Mouse (Mus musculus) intestine, embryonic 16.5 days (tissue): ENCODE results near the gene Stk35. TPM values are rescaled to one million over a fixed set of nuclear protein-coding genes. Genes with fewer than 3 reads are reported as not detected.

Experiments
- ATAC-seq: fragments of 200-750 bp; cut with Nextera tagmentation; 2 replicates; pipeline ENCODE4 v1.8.0; 2017; ENCODE audit warnings: moderate TSS enrichment, moderate library complexity
- H3K27ac ChIP-seq: fragments of 300-500 bp; sonication (generic); 2 replicates; pipeline ENCODE4 v1.5.1; 2014; ENCODE audit warnings: mild to moderate bottlenecking, low read length
- H3K27me3 ChIP-seq: fragments of 300-500 bp; sonication (generic); replicated peaks from 2 replicates; pipeline ENCODE4 v1.6.1; 2014; ENCODE audit warnings: low read length, control low read depth, mixed read lengths; ENCODE audit not compliant: control insufficient read depth, insufficient read depth
- H3K36me3 ChIP-seq: fragments of 300-500 bp; sonication (generic); 2 replicates; pipeline ENCODE4 v1.6.1; 2014; ENCODE audit warnings: low read length, control low read depth; ENCODE audit not compliant: control insufficient read depth, insufficient read depth
- H3K4me1 ChIP-seq: fragments of 300-500 bp; sonication (generic); 2 replicates; pipeline ENCODE4 v1.6.1; 2014; ENCODE audit warnings: low read length, control low read depth, mixed read lengths; ENCODE audit not compliant: control insufficient read depth, insufficient read depth
- H3K4me2 ChIP-seq: fragments of 300-500 bp; sonication (generic); 2 replicates; pipeline ENCODE4 v1.6.1; 2014; ENCODE audit warnings: low read depth, low read length, control low read depth
- H3K4me3 ChIP-seq: fragments of 300-500 bp; sonication (generic); 2 replicates; pipeline ENCODE4 v1.5.1; 2014; ENCODE audit warnings: mild to moderate bottlenecking, low read length
- H3K9ac ChIP-seq: fragments of 300-500 bp; sonication (generic); 2 replicates; pipeline ENCODE4 v1.6.1; 2014; ENCODE audit warnings: low read depth, low read length
- H3K9me3 ChIP-seq: fragments of 300-500 bp; sonication (generic); 2 replicates; pipeline ENCODE4 v1.6.1; 2016; ENCODE audit warnings: low read length, control low read depth; ENCODE audit not compliant: control insufficient read depth
- WGBS: fragments of 180-500 bp; shearing (Covaris S2); extraction: QIAGEN DNeasy Blood & Tissue Kit; methylation state at CpG from one replicate; pipeline ENCODE4 v1.1.7; 2014; 5-methylcytosine and 5-hydroxymethylcytosine counted together
- polyA plus RNA-seq: library from polyadenylated mRNA; unstranded; fragments of >200 nt; fragmentation: Nextera tagmentation; extraction: Ambion mirVana; gene quantifications from 2 replicates; pipeline ENCODE4 v1.2.1, GENCODE M21; 2015

Stk35 gene
- polyA plus RNA-seq, 1 experiment from 2014 or later: 4.5 TPM

DNA sequence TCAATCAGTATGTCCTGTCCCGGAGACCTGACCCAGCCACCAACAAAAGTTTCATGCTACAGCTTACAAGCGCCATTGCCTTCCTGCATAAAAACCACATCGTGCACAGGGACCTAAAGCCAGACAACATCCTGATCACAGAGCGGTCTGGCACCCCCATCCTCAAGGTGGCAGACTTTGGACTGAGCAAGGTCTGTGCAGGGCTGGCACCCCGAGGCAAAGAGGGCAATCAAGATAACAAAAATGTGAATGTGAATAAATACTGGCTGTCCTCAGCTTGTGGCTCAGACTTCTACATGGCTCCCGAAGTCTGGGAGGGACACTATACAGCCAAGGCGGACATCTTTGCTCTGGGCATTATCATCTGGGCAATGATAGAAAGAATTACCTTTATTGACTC is 10.2 kb downstream of the Stk35 start:
- no peak overlapping the region for H3K4me3 ChIP-seq
- H3K9ac ChIP-seq: no peak overlapping the region
- H3K9me3 ChIP-seq: no peaks in the 10 kb centered on the region
- H3K36me3 ChIP-seq: peaks cover 6% of the 10 kb centered on the region; the same call in 1 of the 2 replicates
- H3K4me1 ChIP-seq: no peaks in the 10 kb centered on the region
- no peak overlapping the region for H3K4me2 ChIP-seq
- 92% methylated on average over 7 of the region's 7 CpGs for WGBS
- ATAC-seq: no peak
- H3K27ac ChIP-seq: no peak overlapping the region
- H3K27me3 ChIP-seq: no peaks in the 10 kb centered on the region

DNA sequence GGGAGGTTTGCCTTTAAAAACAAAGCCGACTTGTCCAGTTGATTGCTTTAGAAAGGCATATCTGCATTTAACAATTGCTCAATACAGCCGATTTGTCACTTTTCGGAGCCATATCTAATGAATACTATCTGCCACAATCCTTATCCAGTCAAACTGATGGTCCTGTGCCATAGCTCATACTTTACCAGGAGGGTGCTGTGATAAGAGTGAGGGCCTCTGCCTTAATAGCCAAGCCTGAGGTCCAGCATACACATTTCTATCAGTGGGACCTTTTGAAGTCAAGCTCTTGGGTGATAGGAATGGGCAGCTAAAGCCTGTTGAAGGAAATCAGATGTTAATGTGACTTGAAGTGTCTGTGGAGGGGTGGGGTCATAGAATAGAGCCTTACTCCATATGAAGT is 13.7 kb downstream of the Stk35 start:
- WGBS: 86% methylated on average over 3 of the region's 3 CpGs
- peaks cover 3% of the 10 kb centered on the region; the same call in 1 of the 2 replicates for H3K4me1 ChIP-seq
- no peak overlapping the region for H3K4me3 ChIP-seq
- H3K36me3 ChIP-seq: peaks cover 6% of the 10 kb centered on the region; the same call in 1 of the 2 replicates
- H3K4me2 ChIP-seq: no peak overlapping the region
- no peaks in the 10 kb centered on the region for H3K27me3 ChIP-seq
- H3K27ac ChIP-seq: no peak overlapping the region
- H3K9me3 ChIP-seq: no peaks in the 10 kb centered on the region
- H3K9ac ChIP-seq: no peak overlapping the region
- ATAC-seq: no peak

DNA sequence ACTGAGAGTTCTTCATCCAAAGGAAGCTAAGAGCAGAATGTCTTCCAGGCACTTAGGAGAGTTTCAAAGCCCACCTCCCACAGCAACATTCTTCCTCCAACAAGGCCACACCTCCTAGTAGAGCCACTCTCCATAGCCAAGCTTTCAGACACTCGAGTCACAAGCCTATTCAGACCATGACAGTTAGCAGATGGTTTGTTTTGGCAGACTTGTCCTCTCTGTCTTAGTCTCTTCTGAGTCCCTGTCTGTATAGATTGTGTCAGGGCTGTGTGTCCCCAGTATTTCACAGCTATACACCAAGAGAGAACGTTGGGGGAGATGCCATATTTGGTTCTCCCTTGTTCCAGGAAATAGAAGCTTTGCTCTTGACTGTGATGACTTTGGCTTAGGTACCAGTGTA is 14.8 kb downstream of the Stk35 start:
- 55% methylated on average over 2 of the region's 2 CpGs for WGBS
- Histone ChIP-seq H3K4me3 (no peak overlapping the region), H3K9me3 (no peaks in the 10 kb centered on the region), H3K9ac (no peak overlapping the region), H3K36me3 (peaks cover 6% of the 10 kb centered on the region; the same call in 1 of the 2 replicates), H3K27me3 (no peaks in the 10 kb centered on the region), H3K4me2 (no peak overlapping the region), H3K4me1 (peaks cover 3% of the 10 kb centered on the region; the same call in 1 of the 2 replicates), H3K27ac (no peak overlapping the region)
- no peak for ATAC-seq

DNA sequence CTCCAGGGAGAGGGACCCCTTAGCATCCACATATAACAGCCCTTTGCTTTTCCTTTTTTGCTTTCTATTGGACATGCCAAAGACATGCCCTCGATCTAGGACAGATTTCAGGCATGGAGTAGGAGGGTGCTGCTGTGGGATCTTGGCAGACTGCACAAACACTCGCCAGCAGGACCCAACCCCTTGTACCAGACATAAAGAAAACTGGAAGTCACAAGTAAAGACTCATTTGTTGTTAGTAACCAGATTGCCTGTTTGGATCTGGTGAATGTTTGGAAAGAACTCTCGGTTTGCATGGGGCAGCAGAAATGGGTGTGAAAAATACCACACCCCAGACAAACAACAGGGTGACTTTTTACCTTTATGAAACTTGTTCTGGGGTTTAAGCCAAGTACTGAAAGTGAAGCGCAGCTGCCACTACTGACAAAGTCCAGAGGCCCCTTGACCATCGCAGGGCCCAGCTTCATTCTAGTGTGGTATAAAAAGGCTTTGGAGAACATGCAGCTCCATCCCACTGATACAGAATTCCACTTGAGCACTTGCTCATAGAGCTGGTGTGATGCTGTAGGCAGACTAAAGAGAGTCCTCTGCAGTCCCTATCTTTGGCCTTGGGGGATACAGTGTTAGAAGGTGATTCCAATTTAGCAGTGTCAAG is 17.4 kb downstream of the Stk35 start:
- H3K4me1 ChIP-seq: peaks cover 3% of the 10 kb centered on the region; the same call in 1 of the 2 replicates
- no peaks in the 10 kb centered on the region for H3K27me3 ChIP-seq
- H3K4me2 ChIP-seq: no peak overlapping the region
- H3K9ac ChIP-seq: no peak overlapping the region
- H3K4me3 ChIP-seq: no peak overlapping the region
- WGBS: 72% methylated on average over 5 of the region's 5 CpGs
- no peaks in the 10 kb centered on the region for H3K36me3 ChIP-seq
- 0 out of 2 replicates have a peak overlapping the region, but pooled peaks have one; percentile 11 for H3K27ac ChIP-seq
- ATAC-seq: no peak
- no peaks in the 10 kb centered on the region for H3K9me3 ChIP-seq

DNA sequence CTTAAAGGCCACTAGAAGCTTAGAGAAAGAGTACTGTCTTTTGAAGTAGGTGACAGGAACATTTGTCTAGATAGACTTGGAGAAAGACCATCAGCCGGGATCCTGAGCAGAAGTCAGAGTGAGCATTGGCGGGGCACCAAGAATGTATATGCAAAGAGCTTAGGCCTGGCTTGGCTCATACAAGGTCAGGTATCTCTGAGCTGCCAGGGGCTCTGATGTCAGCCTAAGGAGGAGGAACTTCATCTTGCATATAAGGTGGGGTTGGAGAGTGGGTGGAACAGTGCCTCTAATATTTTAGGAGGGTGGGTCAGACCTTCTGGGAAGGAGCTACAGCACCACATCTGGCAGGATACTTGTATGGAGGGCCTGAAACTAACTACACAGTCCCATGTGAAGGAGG is 18.6 kb downstream of the Stk35 start:
- no peak overlapping the region for H3K4me3 ChIP-seq
- no peaks in the 10 kb centered on the region for H3K36me3 ChIP-seq
- ATAC-seq: peak; percentile 59; the same call in 1 of the 2 replicates
- peak overlapping the region; percentile 3; the same call in 1 of the 2 replicates for H3K27ac ChIP-seq
- peaks cover 3% of the 10 kb centered on the region; the same call in 1 of the 2 replicates for H3K4me1 ChIP-seq
- H3K9me3 ChIP-seq: no peaks in the 10 kb centered on the region
- WGBS: 80% methylated on average over 2 of the region's 2 CpGs
- H3K9ac ChIP-seq: no peak overlapping the region
- H3K27me3 ChIP-seq: no peaks in the 10 kb centered on the region
- H3K4me2 ChIP-seq: no peak overlapping the region

DNA sequence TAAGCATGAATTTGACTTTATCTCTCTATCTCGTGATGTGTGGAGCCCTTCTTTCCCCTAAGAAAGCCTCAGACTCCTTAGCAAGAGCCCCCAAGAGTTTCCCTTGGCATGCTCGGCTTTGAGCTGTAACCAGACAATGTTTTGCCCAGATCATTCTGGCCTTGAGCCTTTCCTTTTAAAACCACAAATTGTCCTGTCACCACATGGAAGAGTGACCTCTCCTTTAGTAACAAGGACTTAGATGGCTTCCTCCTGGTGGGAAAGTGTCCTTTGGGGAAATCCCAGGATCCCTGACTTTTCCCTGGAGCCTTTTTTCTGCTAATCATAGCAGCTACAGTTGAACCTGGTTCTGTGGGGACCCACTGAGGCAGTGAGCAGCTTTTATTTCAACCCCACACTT is 19.2 kb downstream of the Stk35 start:
- no peaks in the 10 kb centered on the region for H3K27me3 ChIP-seq
- no peak for ATAC-seq
- 0 out of 2 replicates have a peak overlapping the region, but pooled peaks have one; percentile 30 for H3K27ac ChIP-seq
- no peak overlapping the region for H3K4me2 ChIP-seq
- H3K4me1 ChIP-seq: peaks cover 3% of the 10 kb centered on the region; the same call in 1 of the 2 replicates
- H3K9ac ChIP-seq: no peak overlapping the region
- WGBS: 78% methylated on average over 2 of the region's 2 CpGs
- no peaks in the 10 kb centered on the region for H3K36me3 ChIP-seq
- no peaks in the 10 kb centered on the region for H3K9me3 ChIP-seq
- no peak overlapping the region for H3K4me3 ChIP-seq

DNA sequence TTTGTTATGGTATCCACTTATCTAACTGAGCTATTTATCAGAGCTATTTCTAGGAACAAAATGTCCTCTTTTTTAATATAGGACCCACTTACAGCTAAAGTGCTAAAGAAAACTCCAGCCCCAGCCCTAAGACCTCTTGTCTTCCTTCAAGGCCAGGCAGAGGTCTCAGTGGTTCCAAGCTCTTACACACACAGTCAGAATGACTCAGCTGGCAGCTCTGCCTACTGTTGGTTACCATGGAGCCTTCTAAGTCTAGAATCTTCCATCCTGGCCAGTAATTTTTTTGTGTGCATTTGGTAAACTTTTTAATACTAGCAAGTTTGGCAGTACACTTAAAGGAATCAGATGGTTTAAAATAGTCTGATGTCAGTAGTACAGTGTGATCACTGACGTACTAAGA is 19.6 kb downstream of the Stk35 start:
- Histone ChIP-seq H3K27me3 (no peaks in the 10 kb centered on the region), H3K4me3 (no peak overlapping the region), H3K9me3 (no peaks in the 10 kb centered on the region), H3K36me3 (no peaks in the 10 kb centered on the region), H3K4me2 (no peak overlapping the region), H3K4me1 (peaks cover 3% of the 10 kb centered on the region; the same call in 1 of the 2 replicates), H3K9ac (no peak overlapping the region), H3K27ac (no peak overlapping the region)
- ATAC-seq: no peak
- WGBS: 83% methylated on average over 1 of the region's 1 CpGs

DNA sequence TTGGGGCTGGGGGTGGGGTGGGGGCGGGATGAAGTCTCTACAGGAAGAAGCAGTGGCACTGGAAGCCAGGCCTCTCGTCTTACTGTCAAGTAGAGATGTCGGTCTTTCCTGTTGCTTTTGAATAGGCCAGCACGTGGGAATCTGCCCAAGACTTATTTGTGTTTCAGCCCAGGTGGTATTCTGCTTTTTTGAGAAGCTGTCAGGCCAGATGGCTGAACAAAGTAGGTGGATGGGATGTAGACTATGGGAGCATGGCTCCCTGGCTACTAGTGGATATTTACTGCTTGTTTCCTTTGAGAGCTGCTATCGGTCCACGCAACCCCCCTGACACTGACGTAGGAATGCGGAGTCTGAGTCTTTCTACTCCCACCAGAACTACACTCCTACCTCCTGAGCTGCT is 20.7 kb downstream of the Stk35 start:
- no peak for ATAC-seq
- Histone ChIP-seq H3K4me1 (peaks cover 3% of the 10 kb centered on the region; the same call in 1 of the 2 replicates), H3K4me3 (no peak overlapping the region), H3K27me3 (no peaks in the 10 kb centered on the region), H3K4me2 (no peak overlapping the region), H3K9me3 (no peaks in the 10 kb centered on the region), H3K9ac (no peak overlapping the region), H3K36me3 (0 out of 2 replicates have a peak, but pooled peaks cover 3% of the 10 kb centered on the region), H3K27ac (no peak overlapping the region)
- 62% methylated on average over 8 of the region's 8 CpGs for WGBS

DNA sequence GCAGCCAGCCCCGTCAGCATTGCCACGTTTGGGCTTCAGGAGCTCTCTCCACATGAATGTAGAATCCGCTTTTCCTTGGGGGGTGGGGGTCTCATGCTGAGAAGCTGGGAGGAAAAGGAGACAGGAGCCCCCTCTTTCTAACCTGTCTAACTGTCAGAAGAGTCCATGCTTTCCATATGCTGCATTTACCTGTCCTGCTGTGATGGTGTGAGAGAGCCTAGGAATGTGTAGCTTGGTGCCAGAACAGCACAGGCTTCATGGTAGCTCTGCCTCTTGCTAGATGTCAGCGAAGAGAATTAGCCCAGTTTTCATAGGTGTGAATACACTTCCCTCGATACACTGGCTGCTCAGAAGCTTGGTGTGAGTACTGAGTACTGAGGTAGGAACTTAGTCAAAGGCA is 21.3 kb downstream of the Stk35 start:
- no peak overlapping the region for H3K27ac ChIP-seq
- no peaks in the 10 kb centered on the region for H3K9me3 ChIP-seq
- H3K4me2 ChIP-seq: no peak overlapping the region
- peaks cover 3% of the 10 kb centered on the region; the same call in 1 of the 2 replicates for H3K4me1 ChIP-seq
- no peak overlapping the region for H3K4me3 ChIP-seq
- no peak for ATAC-seq
- 0 out of 2 replicates have a peak, but pooled peaks cover 3% of the 10 kb centered on the region for H3K36me3 ChIP-seq
- no peaks in the 10 kb centered on the region for H3K27me3 ChIP-seq
- 88% methylated on average over 5 of the region's 5 CpGs for WGBS
- no peak overlapping the region for H3K9ac ChIP-seq
